Mouse (Mus musculus): Measurements from ENCODE around the gene Tma16.
A peak's percentile ranks its signal among the peaks of the same experiment; 100 is the strongest.

The Tma16 gene

GRCm38 (mm10) chr8:66486084-66486763 lies at the start of gene Tma16:
Tma16 (minus strand) TSS chr8:66486530.
- DNase-seq, result peak; percentile 81

DNA sequence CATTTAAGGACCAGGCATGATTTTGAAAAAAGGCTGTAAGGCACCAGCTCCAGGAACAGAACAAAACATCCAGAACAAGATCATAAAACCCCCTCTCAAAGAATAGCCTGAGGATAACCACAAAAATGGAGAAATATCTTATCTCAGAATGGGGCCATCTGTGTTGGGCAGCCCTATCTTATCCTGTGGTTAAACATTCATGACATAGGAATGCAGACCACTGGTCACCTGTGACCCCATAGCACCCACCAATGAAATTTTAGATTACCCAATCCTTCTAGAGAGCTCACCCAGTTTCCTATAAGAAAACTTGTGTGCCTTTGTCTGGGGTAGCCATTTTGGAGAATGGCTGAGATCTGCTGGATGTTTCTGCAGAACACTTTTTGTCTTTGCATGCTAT lies 34.2 kb upstream of the Tma16 start:
- no peak for DNase-seq

DNA sequence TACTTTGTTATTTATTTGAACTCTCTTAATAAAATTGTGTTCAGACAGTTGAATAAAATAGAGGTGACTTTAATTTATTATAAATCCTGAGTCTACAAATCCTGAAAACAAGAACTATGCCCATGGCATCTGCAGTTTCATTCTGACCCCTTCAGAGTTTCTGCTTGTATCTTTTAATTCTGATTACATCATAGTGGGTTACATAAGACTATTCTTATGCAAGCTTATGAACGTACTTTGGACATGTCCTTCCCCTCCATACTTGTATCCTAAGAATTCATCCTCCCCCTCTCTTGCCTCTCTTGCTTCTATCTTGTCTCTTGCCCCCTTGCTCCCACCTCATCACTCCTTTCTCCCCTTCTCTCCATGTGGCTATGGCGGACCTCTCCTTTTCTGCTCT lies 32.8 kb upstream of the Tma16 start:
- no peak for DNase-seq

GRCm38 (mm10) chr8:66511537-66511936 lies 25.2 kb upstream of the Tma16 start, which contains the start of gene Tktl2:
Tktl2 (plus strand) TSS chr8:66511756.
- DNase-seq, result no peak

GRCm38 (mm10) chr8:66503381-66503780 lies 17.1 kb upstream of the Tma16 start:
- no peak for DNase-seq

DNA sequence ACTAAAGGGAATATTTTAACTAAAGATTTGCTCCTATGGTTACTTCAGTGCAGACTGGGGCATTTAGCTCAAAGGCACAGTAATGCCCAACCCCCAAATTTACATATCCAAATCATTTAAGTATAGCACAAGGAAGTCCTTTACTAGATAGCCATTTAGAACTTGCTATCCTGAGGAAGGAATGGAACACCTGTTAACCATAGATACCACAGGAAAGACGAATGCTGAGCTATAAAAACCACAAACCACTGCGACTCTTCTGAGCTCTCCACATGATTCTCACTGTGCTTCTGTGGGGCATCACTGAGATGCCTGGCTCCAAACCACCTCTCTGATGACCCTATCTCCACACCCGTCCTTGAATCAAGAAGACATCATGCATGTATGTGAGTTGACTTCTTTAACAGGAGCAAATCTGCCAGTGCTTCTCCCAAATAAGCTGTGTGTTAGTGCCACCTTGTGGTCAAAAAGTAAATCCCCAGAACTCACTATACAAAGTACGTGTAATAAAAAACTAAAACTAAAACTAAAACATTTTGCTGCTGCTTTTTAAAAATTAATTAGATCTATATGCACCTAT lies 10.8 kb upstream of the Tma16 start:
- peak; percentile 21 for DNase-seq

DNA sequence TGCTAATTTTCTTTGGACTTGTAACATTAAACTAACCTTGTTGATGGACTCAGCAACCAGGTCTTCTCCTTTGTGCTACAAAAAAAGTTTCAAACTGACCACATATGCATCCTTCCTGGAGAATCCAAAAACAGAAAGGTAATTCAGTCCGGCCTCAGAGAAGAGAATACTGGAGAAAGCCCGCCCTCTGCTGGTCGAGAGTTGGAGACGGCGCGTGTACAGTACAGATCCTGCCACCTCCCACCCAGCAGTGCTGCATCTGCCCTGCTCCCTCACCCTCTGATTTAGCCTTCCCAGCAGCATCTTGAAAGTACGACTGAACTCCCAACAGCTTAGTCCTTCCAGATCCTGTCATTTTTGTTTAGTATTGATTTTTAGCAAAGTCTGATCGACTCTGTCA lies 9.4 kb upstream of the Tma16 start:
- DNase-seq, result peak; percentile 86

- DNase-seq, result no peak
Measured at GRCm38 (mm10) chr8:66494496-66494895, 8.2 kb upstream of the Tma16 start.

DNA sequence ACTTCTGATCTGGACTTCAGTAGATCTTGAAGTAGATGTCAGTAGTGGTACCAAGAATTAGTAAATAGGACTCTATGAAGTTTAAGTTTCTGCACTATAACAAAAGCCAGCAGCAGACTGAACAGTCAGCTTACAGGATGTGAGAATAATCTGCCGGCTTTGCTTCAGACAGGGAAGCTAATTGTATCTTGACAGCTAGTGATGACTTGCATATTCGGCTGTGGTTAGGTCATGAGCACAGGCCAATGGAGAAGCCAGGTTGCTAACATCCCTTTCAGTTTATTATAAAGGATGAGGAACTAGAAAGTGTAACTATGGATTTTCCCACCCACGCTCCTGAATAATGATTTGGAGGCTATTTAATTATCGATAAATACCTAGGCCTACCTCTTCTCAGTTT lies 4.3 kb upstream of the Tma16 start:
- DNase-seq, result no peak

DNA sequence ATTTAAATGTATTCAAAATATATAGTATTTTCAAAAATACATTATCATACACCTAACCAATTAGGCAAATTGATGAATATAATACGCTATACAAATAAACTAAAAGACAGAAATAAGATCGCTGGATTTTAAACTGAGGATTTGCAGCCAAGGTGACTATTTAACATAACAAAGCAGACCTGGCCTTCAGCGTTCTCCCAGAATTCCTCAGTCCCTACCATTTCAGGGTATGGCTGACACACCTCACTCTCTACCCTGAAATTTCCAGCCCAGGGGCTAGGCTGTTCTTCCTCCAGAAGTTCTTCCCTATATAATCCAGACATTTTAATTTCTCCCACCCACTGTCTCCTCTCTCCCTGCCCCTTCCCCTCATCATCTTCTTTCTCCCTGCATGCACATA lies 2.2 kb upstream of the Tma16 start:
- no peak for DNase-seq

DNA sequence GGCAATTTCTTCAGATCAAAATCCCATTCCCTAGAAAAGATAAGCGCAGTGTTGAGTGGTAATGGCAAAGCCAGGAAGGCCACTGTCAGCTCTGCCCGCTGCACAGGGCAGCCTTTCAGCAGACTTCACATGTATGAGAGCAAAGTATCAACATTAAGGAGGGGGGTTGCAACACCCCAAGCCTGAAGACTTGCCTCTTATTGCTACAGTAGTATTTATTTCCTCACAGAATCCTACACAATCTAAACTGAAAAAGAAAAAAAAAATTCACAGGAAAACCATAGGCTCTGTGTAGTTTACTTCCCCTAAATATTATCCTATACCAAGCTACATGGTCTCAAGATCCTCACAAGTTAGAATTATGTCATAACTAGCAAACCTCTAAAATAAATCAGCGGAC lies 9.4 kb downstream of the Tma16 start:
- no peak for DNase-seq

DNA sequence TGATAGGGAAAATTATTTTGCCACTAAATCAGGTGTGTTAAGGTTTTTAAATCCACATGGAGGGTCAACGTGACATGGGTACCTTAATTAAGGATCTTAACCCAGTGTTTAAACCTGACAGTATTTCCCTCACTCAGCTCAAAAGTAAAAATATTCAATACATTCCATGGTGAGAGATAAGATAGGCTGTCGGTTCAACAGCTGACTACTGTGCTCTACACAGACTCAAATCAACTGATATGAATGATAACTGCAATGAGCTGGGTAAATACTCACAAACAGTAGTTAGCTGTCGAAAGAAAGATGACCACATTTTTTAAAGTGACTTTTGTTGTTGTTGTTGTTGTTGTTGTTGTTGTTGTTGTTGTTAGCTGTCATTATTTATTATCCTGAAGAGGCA lies 16.5 kb downstream of the Tma16 start:
- DNase-seq, result no peak

- no peak for DNase-seq
Measured at GRCm38 (mm10) chr8:66457057-66457456, 29.3 kb downstream of the Tma16 start.

GRCm38 (mm10) chr8:66450691-66451090 lies 35.6 kb downstream of the Tma16 start:
- DNase-seq, result peak; percentile 38

- DNase-seq, result no peak
Measured at GRCm38 (mm10) chr8:66445351-66445750, 41.0 kb downstream of the Tma16 start.

DNA sequence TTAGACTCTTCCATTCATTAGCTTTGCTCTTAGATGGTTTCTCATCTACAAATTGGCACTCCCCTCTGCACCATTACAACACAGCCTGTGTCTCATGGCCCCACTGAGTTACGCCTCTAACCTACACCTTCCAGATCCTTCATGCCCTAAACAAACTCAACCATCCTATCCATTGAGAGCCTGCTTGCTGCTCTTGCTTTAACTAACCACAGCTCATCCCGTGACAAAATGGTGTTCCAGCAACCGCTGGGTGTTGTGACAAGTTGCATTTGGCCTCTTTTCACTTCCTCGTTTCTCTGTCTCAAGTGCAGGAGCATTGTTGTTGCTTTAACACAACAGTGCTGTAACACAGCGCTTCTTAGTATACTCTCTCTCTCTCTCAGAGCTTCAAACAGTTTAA lies 42.2 kb downstream of the Tma16 start:
- DNase-seq, result no peak

DNA sequence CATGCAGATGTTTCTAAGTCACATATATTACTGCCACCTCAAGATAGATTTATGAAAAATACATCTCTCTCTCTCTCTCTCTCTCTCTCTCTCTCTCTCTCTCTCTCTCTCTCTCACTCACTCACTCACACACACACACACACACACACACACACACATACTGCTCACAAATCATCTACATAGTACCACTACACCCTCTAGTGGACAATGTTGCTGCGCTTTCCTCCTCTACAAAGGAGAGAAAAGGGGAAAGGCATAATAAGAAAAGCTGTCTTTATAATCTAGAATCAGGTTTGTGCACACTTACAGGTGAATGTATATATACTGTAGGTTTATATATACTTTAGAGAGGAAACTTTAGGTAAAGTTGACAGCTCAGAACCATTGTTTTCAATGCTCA lies 43.6 kb downstream of the Tma16 start:
- DNase-seq, result peak; percentile 23

GRCm38 (mm10) chr8:66441123-66441522 lies 45.2 kb downstream of the Tma16 start:
- DNase-seq, result no peak

DNA sequence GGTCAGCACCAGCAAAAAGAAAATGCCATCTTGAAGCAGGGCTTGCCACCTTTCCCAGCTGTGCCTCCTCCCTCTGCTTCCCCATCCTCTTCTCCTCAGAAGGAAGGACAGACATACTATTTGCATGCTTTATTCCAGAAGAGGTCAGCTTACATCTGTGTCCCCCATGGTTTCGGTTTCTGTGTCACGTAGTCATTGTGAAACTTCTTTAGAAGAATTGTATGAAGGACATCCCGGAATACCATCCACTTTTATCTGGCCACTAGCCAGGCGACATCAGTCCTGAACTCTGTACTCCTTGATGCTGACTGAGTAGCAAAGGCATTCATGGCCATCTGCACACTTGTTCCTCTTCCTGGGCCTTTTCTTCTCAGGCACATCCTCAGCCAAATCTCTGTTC lies 47.9 kb downstream of the Tma16 start:
- DNase-seq, result no peak

- DNase-seq, result no peak
Measured at GRCm38 (mm10) chr8:66437929-66438328, 48.4 kb downstream of the Tma16 start.

DNA sequence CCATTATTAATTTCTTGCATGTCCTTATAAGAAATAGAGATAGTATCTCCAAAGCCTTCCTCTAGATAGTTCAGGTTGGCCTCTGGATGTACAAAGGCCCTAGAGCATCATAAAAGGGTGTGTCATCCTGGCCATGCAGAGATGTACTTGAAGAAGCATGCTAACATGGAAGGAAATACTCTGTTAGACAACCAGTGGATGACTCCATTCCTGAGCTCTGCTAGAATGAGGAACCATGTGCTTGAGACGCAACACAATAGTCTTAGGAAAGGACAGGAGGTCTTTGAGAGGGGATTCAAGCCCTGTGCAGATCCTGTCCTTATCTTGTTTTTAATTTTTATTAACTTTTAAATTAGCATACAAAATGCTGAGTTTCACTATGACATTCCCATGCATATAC lies 49.5 kb downstream of the Tma16 start:
- DNase-seq, result no peak

- DNase-seq, result no peak
Measured at GRCm38 (mm10) chr8:66433577-66433976, 52.8 kb downstream of the Tma16 start.

DNA sequence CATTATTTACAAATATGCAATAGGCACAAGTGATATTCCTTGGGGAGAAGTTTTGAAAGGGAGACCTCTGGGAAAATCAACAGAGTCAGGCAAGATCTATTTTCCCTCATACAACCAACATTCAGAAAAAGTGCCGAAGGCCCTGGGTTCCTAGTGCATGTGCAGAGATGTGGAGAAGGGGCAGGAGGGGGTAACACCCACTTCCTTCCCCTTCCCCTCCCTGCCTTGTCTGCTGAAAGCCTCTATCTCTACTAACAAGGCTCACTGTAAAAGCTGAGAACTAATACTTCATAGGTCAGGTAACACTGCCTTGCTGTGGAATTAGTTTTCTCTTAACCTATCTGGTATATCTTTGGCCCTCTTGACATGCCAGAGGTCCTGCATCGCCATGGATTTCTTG lies 55.7 kb downstream of the Tma16 start:
- DNase-seq, result no peak

Data from thymus, postnatal 4 days (tissue).